Mouse (Mus musculus): ENCODE measurements around the gene Egfl6.
"Not testable (repeated sequence)": the region's sequence is repeated elsewhere in the genome, so short reads cannot be mapped to it uniquely, and the experiment has no call there.

Egfl6 gene

GRCm38 (mm10) chrX:166516631-166517030 is 68.9 kb downstream of the Egfl6 start:
- in situ Hi-C loops (cut with MboI, MseI), result no loop called here

- in situ Hi-C loops (cut with MboI, MseI), result no loop called here
Measured at GRCm38 (mm10) chrX:166515923-166516322, 69.6 kb downstream of the Egfl6 start.

GRCm38 (mm10) chrX:166514035-166514434 is 71.5 kb downstream of the Egfl6 start:
- in situ Hi-C loops (cut with MboI, MseI), result not testable (repeated sequence)

- in situ Hi-C loops (cut with MboI, MseI), result no loop called here
Measured at GRCm38 (mm10) chrX:166512071-166512470, 73.4 kb downstream of the Egfl6 start.

- in situ Hi-C loops (cut with MboI, MseI), result no loop called here
Measured at GRCm38 (mm10) chrX:166511107-166511506, 74.4 kb downstream of the Egfl6 start.

- in situ Hi-C loops (cut with MboI, MseI), result no loop called here
Measured at GRCm38 (mm10) chrX:166509761-166510738, 75.5 kb downstream of the Egfl6 start.

GRCm38 (mm10) chrX:166504421-166504820 is 81.1 kb downstream of the Egfl6 start:
- in situ Hi-C loops (cut with MboI, MseI), result no loop called here

- in situ Hi-C loops (cut with MboI, MseI), result no loop called here
Measured at GRCm38 (mm10) chrX:166499496-166500190, 85.9 kb downstream of the Egfl6 start.

GRCm38 (mm10) chrX:166497771-166498170 is 87.7 kb downstream of the Egfl6 start:
- in situ Hi-C loops (cut with MboI, MseI), result no loop called here

- in situ Hi-C loops (cut with MboI, MseI), result no loop called here
Measured at GRCm38 (mm10) chrX:166495052-166495451, 90.5 kb downstream of the Egfl6 start.

- in situ Hi-C loops (cut with MboI, MseI), result no loop called here
Measured at GRCm38 (mm10) chrX:166479365-166479983, 106.0 kb downstream of the Egfl6 start, which contains the start of gene Rab9. Gene Rab9 (minus strand): TSS chrX:166479867.

GRCm38 (mm10) chrX:166478631-166479364 is 106.7 kb downstream of the Egfl6 start:
- in situ Hi-C loops (cut with MboI, MseI), result no loop called here

- in situ Hi-C loops (cut with MboI, MseI), result no loop called here
Measured at GRCm38 (mm10) chrX:166477393-166477792, 108.1 kb downstream of the Egfl6 start.
